22 mouse cellular contexts compared by ENCODE assay signal in the genomic region with DNA sequence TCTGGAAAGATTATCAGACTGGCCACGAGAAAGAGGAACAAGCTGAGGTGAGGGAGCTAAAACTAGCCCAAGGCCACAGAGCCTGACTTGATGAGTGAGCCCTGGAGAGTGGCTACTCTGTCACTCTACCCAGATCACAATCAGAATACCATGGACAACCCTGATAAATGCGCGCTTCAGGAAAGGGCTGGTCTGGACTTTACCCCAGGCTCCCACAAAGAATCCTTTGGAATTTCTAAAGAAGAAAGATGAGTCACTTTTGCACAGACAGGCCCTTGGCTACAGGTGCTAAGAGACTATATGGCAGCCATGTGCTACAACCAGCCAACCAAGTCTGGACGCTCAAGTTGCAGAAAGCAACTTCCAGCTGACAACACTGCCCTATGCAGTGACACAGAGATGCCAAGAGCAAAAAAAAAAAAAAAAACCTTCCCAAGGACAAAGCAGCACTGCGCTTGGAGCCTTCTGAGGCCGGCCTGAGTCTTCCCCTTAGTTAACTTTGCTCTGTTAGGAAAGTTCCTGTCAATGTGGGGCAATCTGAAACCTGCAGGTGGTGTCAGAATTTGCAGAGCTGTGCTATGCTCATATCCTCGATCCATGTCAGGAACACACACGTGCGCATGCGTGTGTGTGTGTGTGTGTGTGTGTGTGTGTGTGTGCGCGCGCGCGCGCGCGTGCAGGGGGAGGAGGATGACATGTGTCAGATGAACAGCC. TPM values are rescaled to one million over a fixed set of nuclear protein-coding genes. Genes with fewer than 3 reads are reported as not detected.
"Had no signal": no experiment of that assay in that cellular context is flagged by ENCODE, and none has a peak within 500 bp of the region (broad histone marks: within the 10 kb centered on the region; RNA-seq: fewer than 3 reads in every experiment).

No protein-coding gene starts in this region.

- H3K4me1 ChIP-seq: limb, embryonic 13.5 days had no signal

- DNase-seq: kidney, adult 9 months; kidney, postnatal 36 days; layer of hippocampus, adult 9-11 months; lung, embryonic 14.5 days; lung, postnatal 14 days; midbrain, embryonic 14.5 days; right cerebral cortex, adult 18-20 months; right cerebral cortex, postnatal 25 days; thymus, postnatal 36 days had no signal

- H3K4me2 ChIP-seq: limb, embryonic 13.5 days; liver, embryonic 15.5 days; lung, embryonic 14.5 days; neural tube, embryonic 15.5 days had no signal

- H3K27me3 ChIP-seq: limb, embryonic 13.5 days; liver, embryonic 15.5 days; neural tube, embryonic 15.5 days had no signal

- H3K27ac ChIP-seq: kidney, postnatal 0 days; limb, embryonic 13.5 days; liver, embryonic 15.5 days; midbrain, embryonic 10.5 days; neural tube, embryonic 15.5 days had no signal

- H3K9ac ChIP-seq: limb, embryonic 13.5 days; liver, embryonic 15.5 days; lung, embryonic 14.5 days; neural tube, embryonic 15.5 days had no signal

- H3K9me3 ChIP-seq: limb, embryonic 13.5 days; liver, embryonic 15.5 days; midbrain, embryonic 10.5 days; neural tube, embryonic 15.5 days had no signal

- H3K4me3 ChIP-seq: limb, embryonic 13.5 days; liver, embryonic 15.5 days; midbrain, embryonic 10.5 days; myocyte; neural tube, embryonic 15.5 days had no signal

RNA-seq across cellular contexts. Expression of gene Pla2g2e, which starts 28.0 kb away (rescaled TPM):
- total RNA-seq: layer of hippocampus, adult 18-20 months; left cerebral cortex, postnatal 36 days; liver, adult 2 months had no signal
- polyA plus RNA-seq: intestine, embryonic 14.5 days; kidney, postnatal 0 days; limb, embryonic 13.5 days; liver, adult 2 months; liver, embryonic 15.5 days; lung, embryonic 14.5 days; midbrain, embryonic 10.5 days; midbrain, embryonic 14.5 days; neural tube, embryonic 11.5 days; neural tube, embryonic 15.5 days had no signal

RNA-seq across cellular contexts. Expression of gene Gm13030, which starts 32.0 kb away (rescaled TPM):
- total RNA-seq: layer of hippocampus, adult 18-20 months; left cerebral cortex, postnatal 36 days; liver, adult 2 months had no signal
- polyA plus RNA-seq: intestine, embryonic 14.5 days; kidney, postnatal 0 days; limb, embryonic 13.5 days; liver, adult 2 months; liver, embryonic 15.5 days; lung, embryonic 14.5 days; midbrain, embryonic 10.5 days; midbrain, embryonic 14.5 days; myocyte; neural tube, embryonic 11.5 days; neural tube, embryonic 15.5 days; small intestine, adult 2 months; thymus, postnatal 0 days had no signal

RNA-seq across cellular contexts. Expression of gene Pla2g5, which starts 42.5 kb away (rescaled TPM):
- total RNA-seq: liver, adult 2 months had no signal
- polyA plus RNA-seq: liver, adult 2 months; neural tube, embryonic 11.5 days had no signal
